ENCODE assay signal across 20 mouse cellular contexts in the genomic region with DNA sequence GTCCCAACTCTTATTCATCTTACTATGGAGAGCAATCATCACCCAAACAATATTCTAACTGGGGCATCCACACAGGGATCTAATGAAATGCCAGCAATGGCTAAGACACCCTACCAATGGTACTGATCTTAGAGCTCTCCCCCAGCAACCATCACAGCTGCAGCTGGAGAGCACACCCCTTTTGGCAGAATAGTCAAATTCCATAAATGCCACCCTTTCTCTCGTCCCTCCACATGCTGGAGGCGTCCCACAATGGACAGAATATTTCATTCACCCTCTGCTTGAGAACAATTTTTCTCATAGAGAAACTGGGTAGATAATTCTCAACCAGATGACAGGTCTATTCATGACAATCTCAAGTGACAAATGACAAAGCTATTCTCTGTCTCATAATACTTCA. TPM values are rescaled to one million over a fixed set of nuclear protein-coding genes. Genes with fewer than 3 reads are reported as not detected.
DNase-seq lines count a peak whose midpoint lies in the region; ATAC-seq and TF ChIP-seq lines count a peak whose summit lies in the region.
"Had no signal": no experiment of that assay in that cellular context is flagged by ENCODE, and none has a peak within 500 bp of the region (broad histone marks: within the 10 kb centered on the region; RNA-seq: fewer than 3 reads in every experiment).

No protein-coding gene starts in this region.

- no peak overlapping the region for H3K9ac ChIP-seq in forebrain, embryonic 16.5 days (replicated peaks; ENCODE audit: low read depth, low read length)
- no peak overlapping the region for H3K9ac ChIP-seq in forebrain, embryonic 12.5 days
- no peak overlapping the region for H3K9ac ChIP-seq in heart, embryonic 12.5 days
- no peak overlapping the region for H3K9ac ChIP-seq in lung, embryonic 14.5 days
- no peak overlapping the region for H3K9ac ChIP-seq in heart, postnatal 0 days (replicated peaks; ENCODE audit: low read depth, low read length)
- H3K9ac ChIP-seq: hindbrain, embryonic 13.5 days; intestine, embryonic 15.5 days; limb, embryonic 15.5 days; neural tube, embryonic 12.5 days had no signal

- TF ChIP-seq CTCF in lung, embryonic 14.5 days (IDR thresholded peaks at IDR 0.05; ENCODE audit: low read depth) = no peak
- no peak for TF ChIP-seq CTCF in heart, postnatal 0 days (IDR thresholded peaks at IDR 0.05; ENCODE audit: low read depth)

- peak; percentile 49 for ATAC-seq in forebrain, embryonic 16.5 days
- ATAC-seq in forebrain, embryonic 12.5 days (ENCODE audit: low FRiP score) = no peak
- no peak for ATAC-seq in heart, embryonic 12.5 days (ENCODE audit: insufficient number of reproducible peaks, low FRiP score)
- no peak for ATAC-seq in lung, embryonic 14.5 days (ENCODE audit: insufficient read depth)
- ATAC-seq in heart, postnatal 0 days (ENCODE audit: insufficient read depth, low read depth) = peak; percentile 61
- ATAC-seq: intestine, embryonic 15.5 days had no signal

- no peaks in the 10 kb centered on the region for H3K9me3 ChIP-seq in forebrain, embryonic 16.5 days (ENCODE audit: control insufficient read depth, low read length)
- H3K9me3 ChIP-seq in forebrain, embryonic 12.5 days = no peaks in the 10 kb centered on the region
- H3K9me3 ChIP-seq in heart, embryonic 12.5 days (replicated peaks) = no peaks in the 10 kb centered on the region
- H3K9me3 ChIP-seq in lung, embryonic 14.5 days (ENCODE audit: low read depth, low read length) = no peaks in the 10 kb centered on the region
- no peaks in the 10 kb centered on the region for H3K9me3 ChIP-seq in heart, postnatal 0 days (replicated peaks; ENCODE audit: control insufficient read depth, low read length)
- H3K9me3 ChIP-seq: hindbrain, embryonic 13.5 days; intestine, embryonic 15.5 days; limb, embryonic 15.5 days; midbrain, embryonic 10.5 days; neural tube, embryonic 12.5 days had no signal

- H3K27ac ChIP-seq in forebrain, embryonic 16.5 days (ENCODE audit: low read length) = no peak overlapping the region
- no peak overlapping the region for H3K27ac ChIP-seq in forebrain, embryonic 12.5 days
- peak overlapping the region; percentile 81 for H3K27ac ChIP-seq in heart, embryonic 12.5 days (ENCODE audit: poor library complexity, severe bottlenecking)
- no peak overlapping the region for H3K27ac ChIP-seq in lung, embryonic 14.5 days (ENCODE audit: low read depth)
- H3K27ac ChIP-seq in heart, postnatal 0 days (ENCODE audit: low read depth) = peak overlapping the region; percentile 78
- H3K27ac ChIP-seq: hindbrain, embryonic 13.5 days; intestine, embryonic 15.5 days; limb, embryonic 15.5 days; neural tube, embryonic 12.5 days had no signal

- no peak for TF ChIP-seq EP300 in heart, postnatal 0 days (IDR thresholded peaks at IDR 0.05; ENCODE audit: low read depth)

- intact Hi-C loops in heart, postnatal 36 days (cut with DNase I) = no loop called here

- no peak overlapping the region for H3K4me3 ChIP-seq in forebrain, embryonic 16.5 days (replicated peaks; ENCODE audit: low read length)
- no peak overlapping the region for H3K4me3 ChIP-seq in forebrain, embryonic 12.5 days (replicated peaks)
- no peak overlapping the region for H3K4me3 ChIP-seq in heart, embryonic 12.5 days
- H3K4me3 ChIP-seq in lung, embryonic 14.5 days (ENCODE audit: low read depth, low read length) = no peak overlapping the region
- no peak overlapping the region for H3K4me3 ChIP-seq in heart, postnatal 0 days (ENCODE audit: low read depth, low read length)
- H3K4me3 ChIP-seq: erythroblast, embryonic 14.5 days; hindbrain, embryonic 13.5 days; intestine, embryonic 15.5 days; limb, embryonic 15.5 days; midbrain, embryonic 10.5 days; neural tube, embryonic 12.5 days had no signal

- DNase-seq in heart, postnatal 36 days = no peak
- DNase-seq in lung, embryonic 14.5 days = peak; percentile 57
- DNase-seq in lung, postnatal 4 days = no peak
- peak; percentile 70 for DNase-seq in heart, postnatal 0 days (ENCODE audit: low spot score)
- no peak for DNase-seq in cerebellum, adult 9-11 months
- DNase-seq: B cell, adult 2 months; cerebellum, postnatal 14 days; gastrocnemius, postnatal 25 days; lung, postnatal 36 days; right cerebral cortex, postnatal 14 days; thymus, postnatal 14 days had no signal

- no peaks in the 10 kb centered on the region for H3K27me3 ChIP-seq in forebrain, embryonic 16.5 days (replicated peaks; ENCODE audit: control insufficient read depth, insufficient read depth, low read length)
- peaks cover 5% of the 10 kb centered on the region; the same call in 1 of the 2 replicates for H3K27me3 ChIP-seq in forebrain, embryonic 12.5 days
- no peaks in the 10 kb centered on the region for H3K27me3 ChIP-seq in heart, embryonic 12.5 days (replicated peaks)
- no peaks in the 10 kb centered on the region for H3K27me3 ChIP-seq in lung, embryonic 14.5 days (ENCODE audit: insufficient read depth, low read length)
- H3K27me3 ChIP-seq in heart, postnatal 0 days (ENCODE audit: control insufficient read depth, insufficient read depth, low read length) = no peaks in the 10 kb centered on the region
- H3K27me3 ChIP-seq: hindbrain, embryonic 13.5 days; intestine, embryonic 15.5 days; limb, embryonic 15.5 days; neural tube, embryonic 12.5 days had no signal

- WGBS in forebrain, embryonic 16.5 days = 29% methylated on average over 2 of the region's 2 CpGs
- 48% methylated on average over 2 of the region's 2 CpGs for WGBS in forebrain, embryonic 12.5 days
- 28% methylated on average over 2 of the region's 2 CpGs for WGBS in heart, embryonic 12.5 days
- 21% methylated on average over 2 of the region's 2 CpGs for WGBS in lung, embryonic 14.5 days
- whole genome bisulfite sequencing in heart, postnatal 0 days = 20% methylated on average over 2 of the region's 2 CpGs

- peaks cover 18% of the 10 kb centered on the region for H3K4me1 ChIP-seq in forebrain, embryonic 16.5 days (replicated peaks; ENCODE audit: control insufficient read depth, insufficient read depth, low read length)
- H3K4me1 ChIP-seq in forebrain, embryonic 12.5 days = peaks cover 40% of the 10 kb centered on the region
- H3K4me1 ChIP-seq in heart, embryonic 12.5 days (replicated peaks) = peaks cover 76% of the 10 kb centered on the region
- H3K4me1 ChIP-seq in lung, embryonic 14.5 days (ENCODE audit: insufficient read depth) = peaks cover 44% of the 10 kb centered on the region
- peaks cover 68% of the 10 kb centered on the region for H3K4me1 ChIP-seq in heart, postnatal 0 days (ENCODE audit: control insufficient read depth, insufficient read depth)

- no peaks in the 10 kb centered on the region for H3K36me3 ChIP-seq in forebrain, embryonic 16.5 days (ENCODE audit: control insufficient read depth, insufficient read depth)
- H3K36me3 ChIP-seq in forebrain, embryonic 12.5 days (replicated peaks) = no peaks in the 10 kb centered on the region
- peaks cover 2% of the 10 kb centered on the region; the same call in 1 of the 2 replicates for H3K36me3 ChIP-seq in heart, embryonic 12.5 days
- no peaks in the 10 kb centered on the region for H3K36me3 ChIP-seq in lung, embryonic 14.5 days (ENCODE audit: insufficient read depth)
- no peaks in the 10 kb centered on the region for H3K36me3 ChIP-seq in heart, postnatal 0 days (replicated peaks; ENCODE audit: control insufficient read depth, insufficient read depth, low read length)
- H3K36me3 ChIP-seq: hindbrain, embryonic 13.5 days; intestine, embryonic 15.5 days; limb, embryonic 15.5 days; midbrain, embryonic 10.5 days; neural tube, embryonic 12.5 days had no signal

- no peak overlapping the region for H3K4me2 ChIP-seq in forebrain, embryonic 16.5 days (ENCODE audit: low read length)
- no peak overlapping the region for H3K4me2 ChIP-seq in forebrain, embryonic 12.5 days
- peak overlapping the region; percentile 16 for H3K4me2 ChIP-seq in heart, embryonic 12.5 days
- H3K4me2 ChIP-seq in lung, embryonic 14.5 days = no peak overlapping the region
- no peak overlapping the region for H3K4me2 ChIP-seq in heart, postnatal 0 days (ENCODE audit: low read depth, low read length)
- H3K4me2 ChIP-seq: hindbrain, embryonic 13.5 days; intestine, embryonic 15.5 days; limb, embryonic 15.5 days; neural tube, embryonic 12.5 days had no signal

RNA-seq across cellular contexts. Expression of a gene that starts 48.4 kb away (rescaled TPM):
- 14.0 and 16.3 TPM in 2 replicates for polyA plus RNA-seq in forebrain, embryonic 16.5 days (2015; fragmentation: Nextera tagmentation; extraction: Ambion mirVana)
- 12.3 and 13.8 TPM in 2 replicates for polyA plus RNA-seq in forebrain, embryonic 12.5 days (2016; fragmentation: Nextera tagmentation; extraction: Ambion mirVana)
- 45.0 and 49.9 TPM in 2 replicates for polyA plus RNA-seq in heart, embryonic 12.5 days (2016; fragmentation: Nextera tagmentation; extraction: Ambion mirVana)
- total RNA-seq in heart, postnatal 36 days (2021) = 10 to 100 TPM; 60.2 to 76.0 TPM
- polyA plus RNA-seq in lung, embryonic 14.5 days (2014; fragmentation: Nextera tagmentation; extraction: Ambion mirVana) = 49.7 and 50.2 TPM in 2 replicates
- total RNA-seq in heart, postnatal 0 days (2014; rRNA removed; ENCODE audit: low replicate concordance) = 52.0 and 78.8 TPM in 2 replicates
- 29.4 and 31.1 TPM in 2 replicates for polyA plus RNA-seq in heart, postnatal 0 days (2015; fragmentation: Nextera tagmentation; extraction: Ambion mirVana)

Comparison
In these comparisons a context has a peak if more than half of its experiments do, and no peak if none do; other contexts are left out.
1. ATAC-seq: peak in forebrain, embryonic 16.5 days (single experiment) and heart, postnatal 0 days (single experiment); none in forebrain, embryonic 12.5 days (single experiment), heart, embryonic 12.5 days (single experiment) and lung, embryonic 14.5 days (single experiment).
2. DNase-seq: peak in lung, embryonic 14.5 days (single experiment) and heart, postnatal 0 days (single experiment); none in heart, postnatal 36 days (0 of 2), lung, postnatal 4 days (0 of 2) and cerebellum, adult 9-11 months (single experiment).
3. H3K27ac ChIP-seq: peak in heart, embryonic 12.5 days (single experiment) and heart, postnatal 0 days (single experiment); none in forebrain, embryonic 16.5 days (single experiment), forebrain, embryonic 12.5 days (single experiment) and lung, embryonic 14.5 days (single experiment).